Mouse (Mus musculus) limb, embryonic 14.5 days (tissue): Measurements from ENCODE around the gene Bcl6b. TPM values are rescaled to one million over a fixed set of nuclear protein-coding genes. Genes with fewer than 3 reads are reported as not detected.
A peak's percentile ranks its signal among the peaks of the same experiment; 100 is the strongest.

ENCODE experiments used
- ATAC-seq: fragments of 200-750 bp; cut with Nextera tagmentation; 2 replicates; pipeline ENCODE4 v1.8.0; 2017; ENCODE audit warnings: low read depth, moderate number of reproducible peaks, moderate TSS enrichment; ENCODE audit not compliant: low FRiP score
- DNase-seq: peaks from one replicate; pipeline ENCODE4 v3.0.0-alpha.2; 2015; ENCODE audit warnings: low spot score
- H3K27ac ChIP-seq: fragments of 300-500 bp; sonication (generic); replicated peaks from 2 replicates; pipeline ENCODE4 v1.5.1; 2014; ENCODE audit warnings: low read depth, mild to moderate bottlenecking, low read length, moderate library complexity, mixed read lengths
- H3K27me3 ChIP-seq: fragments of 300-500 bp; sonication (generic); 2 replicates; pipeline ENCODE4 v1.6.1; 2014; ENCODE audit warnings: low read length, mixed read lengths; ENCODE audit not compliant: control insufficient read depth, insufficient read depth
- H3K36me3 ChIP-seq: fragments of 300-500 bp; sonication (generic); 2 replicates; pipeline ENCODE4 v1.6.1; 2014; ENCODE audit warnings: mild to moderate bottlenecking, low read length, moderate library complexity, mixed read lengths; ENCODE audit not compliant: control insufficient read depth, insufficient read depth
- H3K4me1 ChIP-seq: fragments of 300-500 bp; sonication (generic); 2 replicates; pipeline ENCODE4 v1.6.1; 2014; ENCODE audit warnings: antibody characterized with exemption, low read length, mixed read lengths; ENCODE audit not compliant: control insufficient read depth, insufficient read depth
- H3K4me2 ChIP-seq: fragments of 300-500 bp; sonication (generic); replicated peaks from 2 replicates; pipeline ENCODE4 v1.6.1; 2014; ENCODE audit warnings: low read depth, mild to moderate bottlenecking, low read length, moderate library complexity; ENCODE audit not compliant: severe bottlenecking
- H3K4me3 ChIP-seq: fragments of 300-500 bp; sonication (generic); replicated peaks from 2 replicates; pipeline ENCODE4 v1.5.1; 2014; ENCODE audit warnings: low read length
- H3K9ac ChIP-seq: fragments of 300-500 bp; sonication (generic); 2 replicates; pipeline ENCODE4 v1.6.1; 2014; ENCODE audit warnings: mild to moderate bottlenecking, low read depth, low read length, moderate library complexity; ENCODE audit not compliant: severe bottlenecking
- H3K9me3 ChIP-seq: fragments of 300-500 bp; sonication (generic); 2 replicates; pipeline ENCODE4 v1.6.1; 2016; ENCODE audit warnings: low read length; ENCODE audit not compliant: control insufficient read depth
- POLR2A ChIP-seq: fragments of 200-500 bp; IDR thresholded peaks from 2 replicates; pipeline ENCODE4 v1.8.0; 2012; ENCODE audit warnings: inconsistent platforms, mild to moderate bottlenecking, moderate library complexity, borderline replicate concordance; ENCODE audit not compliant: insufficient read depth, insufficient read length; ENCODE audit errors: extremely low read depth
- WGBS: fragments of 180-500 bp; shearing (Covaris S2); extraction: QIAGEN DNeasy Blood & Tissue Kit; methylation state at CpG from one replicate; pipeline ENCODE4 v1.1.7; 2014; 5-methylcytosine and 5-hydroxymethylcytosine counted together
- polyA plus RNA-seq, 2 experiments: library from polyadenylated mRNA; depleted of rRNA in 1 of 2; stranded (reverse) in 1 of 2; unstranded in 1 of 2; fragments of >200 nt; fragmentation: Nextera tagmentation in 1 of 2; extraction: Ambion mirVana in 1 of 2; gene quantifications; 2 replicates each; pipeline versions ENCODE4 v1.2.1 to v1.2.3; 2012 to 2014

Bcl6b gene
- polyA plus RNA-seq, 2 experiments: 12.2 TPM

DNA sequence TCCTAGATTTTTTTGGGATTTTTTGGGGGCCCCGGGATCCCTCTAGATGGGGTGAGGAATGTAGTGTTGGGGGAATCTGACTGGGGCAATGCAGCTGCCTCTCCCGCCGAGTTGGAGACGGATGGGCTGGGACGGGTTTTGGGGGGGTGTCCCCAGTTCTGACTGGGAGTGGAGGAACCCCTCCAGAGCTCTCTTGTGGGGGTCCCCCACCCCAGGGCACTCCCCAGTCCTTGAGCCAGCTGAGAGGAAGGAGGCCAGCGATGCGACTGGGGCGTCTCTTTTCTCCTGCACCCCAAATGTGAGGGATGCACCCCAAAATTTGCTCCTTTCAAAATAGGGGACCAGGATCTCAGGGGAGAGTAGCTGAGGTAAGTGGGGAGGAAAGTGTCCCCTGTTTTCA, 3.4 kb upstream of the Bcl6b start:
- peak overlapping the region; percentile 55 for H3K9ac ChIP-seq
- H3K9me3 ChIP-seq: no peaks in the 10 kb centered on the region
- H3K27me3 ChIP-seq: peaks cover 23% of the 10 kb centered on the region
- H3K27ac ChIP-seq: peak overlapping the region; percentile 1; the same call in 1 of the 2 replicates
- peak overlapping the region; percentile 52 for H3K4me2 ChIP-seq
- WGBS: 35% methylated on average over 8 of the region's 8 CpGs
- TF ChIP-seq POLR2A: no peak
- DNase-seq (no peak), ATAC-seq (no peak)
- peak overlapping the region; percentile 40 for H3K4me3 ChIP-seq
- H3K4me1 ChIP-seq: peaks cover 24% of the 10 kb centered on the region
- H3K36me3 ChIP-seq: peaks cover 21% of the 10 kb centered on the region

- Histone ChIP-seq H3K9me3 (no peaks in the 10 kb centered on the region), H3K27me3 (peaks cover 28% of the 10 kb centered on the region), H3K36me3 (peaks cover 21% of the 10 kb centered on the region), H3K4me3 (peak overlapping the region; percentile 40), H3K4me1 (peaks cover 24% of the 10 kb centered on the region), H3K4me2 (peak overlapping the region; percentile 52), H3K27ac (peak overlapping the region; percentile 1; the same call in 1 of the 2 replicates), H3K9ac (peak overlapping the region; percentile 55)
- TF ChIP-seq POLR2A: 0 out of 2 replicates have a peak, but pooled peaks have one; percentile 21
- ATAC-seq (peak; percentile 24; the same call in 1 of the 2 replicates), DNase-seq (peak; percentile 44)
- 3% methylated on average over 8 of the region's 10 CpGs for WGBS
Observed at GRCm38 (mm10) chr11:70232546-70232945, 2.9 kb upstream of the Bcl6b start.

DNA sequence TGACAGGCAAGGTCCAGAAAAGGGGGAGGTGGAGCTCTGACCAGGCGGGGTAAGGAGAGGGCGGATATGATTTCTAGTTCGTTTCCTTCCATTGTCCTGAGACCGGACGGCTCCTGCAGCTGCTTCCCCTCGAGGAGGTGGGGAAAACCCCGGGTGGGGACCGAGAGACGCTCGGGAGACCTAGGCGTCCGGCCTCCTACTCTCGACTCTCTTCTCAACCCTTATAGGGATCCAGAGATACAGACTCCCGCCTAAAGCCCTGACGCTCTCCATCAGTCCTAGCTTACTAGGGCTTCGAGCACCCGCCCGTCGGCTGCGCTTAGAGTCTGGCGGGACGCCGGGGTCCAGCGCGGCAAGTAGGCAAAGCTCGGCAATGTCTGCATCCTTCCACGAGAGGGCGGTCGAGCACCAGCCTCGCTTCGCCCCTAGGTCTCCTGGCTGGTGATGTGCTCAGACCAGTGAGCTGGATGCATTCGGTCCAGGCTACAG, 685 bp upstream of the Bcl6b start:
- Histone ChIP-seq H3K4me2 (peak overlapping the region; percentile 45), H3K27me3 (peaks cover 51% of the 10 kb centered on the region), H3K9ac (no peak overlapping the region), H3K9me3 (no peaks in the 10 kb centered on the region), H3K27ac (no peak overlapping the region), H3K36me3 (peaks cover 13% of the 10 kb centered on the region), H3K4me3 (peak overlapping the region; percentile 27), H3K4me1 (peaks cover 22% of the 10 kb centered on the region)
- ATAC-seq (peak; percentile 57; the same call in 1 of the 2 replicates), DNase-seq (peak; percentile 89)
- 2% methylated on average over 32 of the region's 32 CpGs for WGBS
- no peak for TF ChIP-seq POLR2A

DNA sequence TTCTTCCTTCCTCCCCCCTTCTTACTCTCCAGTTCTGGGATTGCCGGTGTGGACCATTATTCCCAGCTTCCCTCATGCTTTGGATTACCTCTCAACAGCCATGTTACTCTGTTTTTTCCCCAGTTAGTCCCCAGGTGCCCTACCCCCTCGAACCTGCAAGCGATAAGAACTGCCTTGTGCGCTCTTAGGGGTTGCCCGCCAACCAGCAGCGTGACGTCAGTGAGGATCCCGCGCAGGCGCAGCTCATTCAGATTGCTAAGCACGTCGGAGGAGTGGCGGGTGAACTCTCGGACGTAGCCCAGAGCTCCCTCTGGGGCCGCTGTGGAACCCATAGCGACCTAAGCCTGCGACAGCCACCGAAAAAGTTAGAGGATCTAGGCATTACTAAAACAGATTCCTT, 770 bp downstream of the Bcl6b start:
- no peaks in the 10 kb centered on the region for H3K9me3 ChIP-seq
- 2% methylated on average over 19 of the region's 19 CpGs for WGBS
- 0 out of 2 replicates have a peak overlapping the region, but pooled peaks have one; percentile 2 for H3K9ac ChIP-seq
- ATAC-seq (0 out of 2 replicates have a peak, but pooled peaks have one; percentile 23), DNase-seq (peak; percentile 73)
- peaks cover 55% of the 10 kb centered on the region for H3K27me3 ChIP-seq
- peak overlapping the region; percentile 27 for H3K4me3 ChIP-seq
- peak overlapping the region; percentile 45 for H3K4me2 ChIP-seq
- peaks cover 22% of the 10 kb centered on the region for H3K4me1 ChIP-seq
- no peaks in the 10 kb centered on the region for H3K36me3 ChIP-seq
- TF ChIP-seq POLR2A: no peak
- H3K27ac ChIP-seq: no peak overlapping the region

DNA sequence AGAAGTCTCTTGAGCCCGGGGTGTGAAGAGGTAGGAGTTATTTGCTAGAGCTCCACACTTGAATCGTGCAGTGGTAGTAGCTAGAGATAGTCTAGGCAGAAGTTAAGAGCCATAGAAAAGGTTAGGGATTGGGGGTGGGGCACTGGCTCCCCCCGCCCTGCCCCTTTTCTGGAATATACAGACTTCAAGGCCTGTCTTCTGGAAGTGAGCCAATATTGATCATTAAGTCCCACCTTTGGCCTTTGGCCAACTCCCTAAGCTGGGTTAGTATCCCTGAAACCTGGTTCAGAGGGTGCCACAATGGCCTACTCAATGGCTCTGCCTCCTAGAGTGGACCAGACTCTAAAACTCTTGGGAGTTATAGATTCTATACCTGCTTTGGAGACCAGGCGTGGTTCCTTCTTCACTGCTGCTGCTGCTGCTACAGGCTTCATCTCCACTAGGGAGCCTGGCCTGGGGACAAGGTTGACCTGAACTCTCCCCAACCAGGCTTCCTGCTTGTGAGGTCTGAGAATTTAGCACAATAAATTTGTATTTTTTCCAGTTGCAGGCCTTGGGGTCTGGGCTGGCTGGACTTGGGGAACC, 1.8 kb downstream of the Bcl6b start:
- peak overlapping the region; percentile 32; the same call in 1 of the 2 replicates for H3K4me2 ChIP-seq
- H3K36me3 ChIP-seq: no peaks in the 10 kb centered on the region
- ATAC-seq (no peak), DNase-seq (no peak)
- TF ChIP-seq POLR2A: no peak
- peaks cover 55% of the 10 kb centered on the region for H3K27me3 ChIP-seq
- H3K9ac ChIP-seq: no peak overlapping the region
- no peak overlapping the region for H3K27ac ChIP-seq
- no peaks in the 10 kb centered on the region for H3K9me3 ChIP-seq
- peak overlapping the region; percentile 27; the same call in 1 of the 2 replicates for H3K4me3 ChIP-seq
- 86% methylated on average over 4 of the region's 4 CpGs for WGBS
- H3K4me1 ChIP-seq: peaks cover 13% of the 10 kb centered on the region; the same call in 1 of the 2 replicates
